Mouse (Mus musculus) midbrain, postnatal 0 days (tissue): Measurements from ENCODE around the gene Uqcrq. TPM values are rescaled to one million over a fixed set of nuclear protein-coding genes. Genes with fewer than 3 reads are reported as not detected.

ENCODE experiments used
- ATAC-seq: fragments of 200-750 bp; cut with Nextera tagmentation; 2 replicates; pipeline ENCODE4 v1.8.0; 2017; ENCODE audit warnings: moderate number of reproducible peaks, mild to moderate bottlenecking, moderate TSS enrichment, moderate library complexity; ENCODE audit not compliant: low FRiP score
- DNase-seq: peaks from one replicate; pipeline ENCODE4 v3.0.0-alpha.2; 2015; ENCODE audit warnings: low spot score
- H3K27ac ChIP-seq: fragments of 300-500 bp; sonication (generic); 2 replicates; pipeline ENCODE4 v1.5.1; 2014; ENCODE audit warnings: low read depth, mild to moderate bottlenecking, low read length, mixed read lengths
- H3K27me3 ChIP-seq: fragments of 300-500 bp; sonication (generic); 2 replicates; pipeline ENCODE4 v1.6.1; 2014; ENCODE audit warnings: low read length, control low read depth, mixed read lengths; ENCODE audit not compliant: insufficient read depth
- H3K36me3 ChIP-seq: fragments of 300-500 bp; sonication (generic); 2 replicates; pipeline ENCODE4 v1.6.1; 2014; ENCODE audit warnings: low read length, control low read depth, mixed read lengths; ENCODE audit not compliant: insufficient read depth
- H3K4me1 ChIP-seq: fragments of 300-500 bp; sonication (generic); 2 replicates; pipeline ENCODE4 v1.6.1; 2014; ENCODE audit warnings: mild to moderate bottlenecking, control low read depth, antibody characterized with exemption, low read length, mixed read lengths; ENCODE audit not compliant: insufficient read depth
- H3K4me2 ChIP-seq: fragments of 300-500 bp; sonication (generic); 2 replicates; pipeline ENCODE4 v1.6.1; 2014; ENCODE audit warnings: low read depth, mild to moderate bottlenecking, low read length, mixed read lengths; ENCODE audit not compliant: poor library complexity, severe bottlenecking
- H3K4me3 ChIP-seq: fragments of 300-500 bp; sonication (generic); 2 replicates; pipeline ENCODE4 v1.5.1; 2014; ENCODE audit warnings: low read depth, mild to moderate bottlenecking, low read length, moderate library complexity
- H3K9ac ChIP-seq: fragments of 300-500 bp; sonication (generic); replicated peaks from 2 replicates; pipeline ENCODE4 v1.6.1; 2014; ENCODE audit warnings: mild to moderate bottlenecking, low read length, moderate library complexity, mixed read lengths; ENCODE audit not compliant: poor library complexity, severe bottlenecking
- H3K9me3 ChIP-seq: fragments of 300-500 bp; sonication (generic); 2 replicates; pipeline ENCODE4 v1.6.1; 2016; ENCODE audit warnings: low read length, control low read depth
- CTCF ChIP-seq: IDR thresholded peaks from 2 replicates; pipeline ENCODE4 v1.5.1; 2016; ENCODE audit warnings: antibody characterized with exemption, mild to moderate bottlenecking
- WGBS: fragments of 180-500 bp; shearing (Covaris S2); extraction: QIAGEN DNeasy Blood & Tissue Kit; methylation state at CpG from one replicate; pipeline ENCODE4 v1.1.7; 2014; 5-methylcytosine and 5-hydroxymethylcytosine counted together
- polyA plus RNA-seq: library from polyadenylated mRNA; unstranded; fragments of >200 nt; fragmentation: Nextera tagmentation; extraction: Ambion mirVana; gene quantifications from 2 replicates; pipeline ENCODE4 v1.2.1, GENCODE M21; 2015
- total RNA-seq: library from RNA; depleted of rRNA; stranded (reverse); fragments of >200 nt; gene quantifications from 2 replicates; pipeline ENCODE4 v1.2.3, GENCODE M21; 2014

The Uqcrq gene
- total and polyA plus RNA-seq, 2 experiments from 2014 or later = 23.8 to 860 TPM

DNA sequence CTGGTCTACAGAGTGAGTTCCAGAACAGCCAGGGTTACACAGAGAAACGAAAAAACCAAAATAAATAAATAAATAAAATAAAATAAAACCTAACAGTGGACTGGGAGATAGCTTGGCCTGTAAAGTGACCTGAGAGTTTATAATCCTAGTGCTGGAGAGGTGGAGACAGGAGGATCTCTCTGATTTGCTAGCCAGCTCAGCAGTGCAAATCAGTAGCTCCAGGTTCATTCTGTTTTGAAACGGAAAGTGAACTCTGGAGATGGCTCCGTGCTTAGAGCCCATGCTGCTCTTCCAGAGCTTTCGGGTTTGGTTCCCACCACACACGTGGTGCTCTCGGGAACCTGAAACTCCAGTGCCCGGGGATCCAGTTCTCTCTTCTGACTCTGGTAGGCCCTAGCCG, 17.4 kb upstream of the Uqcrq start:
- Histone ChIP-seq H3K27ac (no peak overlapping the region), H3K4me3 (no peak overlapping the region), H3K4me2 (no peak overlapping the region), H3K9me3 (no peaks in the 10 kb centered on the region), H3K9ac (no peak overlapping the region), H3K36me3 (no peaks in the 10 kb centered on the region), H3K4me1 (no peaks in the 10 kb centered on the region), H3K27me3 (no peaks in the 10 kb centered on the region)
- ATAC-seq = no peak
- WGBS = 84% methylated on average over 8 of the region's 8 CpGs
- no peak for TF ChIP-seq CTCF
- DNase-seq = no peak

DNA sequence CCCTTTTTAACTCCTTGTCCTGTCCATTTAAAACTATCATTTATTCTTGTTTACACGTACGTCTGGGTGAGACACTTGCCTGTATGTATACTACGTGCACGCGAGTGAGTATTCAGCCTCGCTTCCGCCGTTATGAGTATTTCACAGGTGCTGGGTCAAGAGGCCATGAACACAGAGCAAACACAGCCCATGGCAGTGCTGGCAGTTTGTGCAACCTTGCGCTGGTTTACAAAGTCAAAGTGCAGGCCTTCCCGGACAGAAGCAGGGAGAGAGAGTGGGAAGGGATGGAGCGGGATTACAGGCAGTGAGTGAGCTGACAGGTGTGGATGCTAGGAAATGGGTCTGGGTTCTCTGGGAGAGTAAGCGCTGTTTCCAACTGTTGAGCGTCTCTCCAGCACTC, 15.6 kb upstream of the Uqcrq start:
- no peak overlapping the region for H3K9ac ChIP-seq
- H3K36me3 ChIP-seq = no peaks in the 10 kb centered on the region
- H3K4me2 ChIP-seq = no peak overlapping the region
- no peak overlapping the region for H3K27ac ChIP-seq
- no peaks in the 10 kb centered on the region for H3K27me3 ChIP-seq
- no peak for TF ChIP-seq CTCF
- no peaks in the 10 kb centered on the region for H3K4me1 ChIP-seq
- DNase-seq = no peak
- H3K9me3 ChIP-seq = no peaks in the 10 kb centered on the region
- WGBS = 88% methylated on average over 13 of the region's 13 CpGs
- no peak for ATAC-seq
- no peak overlapping the region for H3K4me3 ChIP-seq

DNA sequence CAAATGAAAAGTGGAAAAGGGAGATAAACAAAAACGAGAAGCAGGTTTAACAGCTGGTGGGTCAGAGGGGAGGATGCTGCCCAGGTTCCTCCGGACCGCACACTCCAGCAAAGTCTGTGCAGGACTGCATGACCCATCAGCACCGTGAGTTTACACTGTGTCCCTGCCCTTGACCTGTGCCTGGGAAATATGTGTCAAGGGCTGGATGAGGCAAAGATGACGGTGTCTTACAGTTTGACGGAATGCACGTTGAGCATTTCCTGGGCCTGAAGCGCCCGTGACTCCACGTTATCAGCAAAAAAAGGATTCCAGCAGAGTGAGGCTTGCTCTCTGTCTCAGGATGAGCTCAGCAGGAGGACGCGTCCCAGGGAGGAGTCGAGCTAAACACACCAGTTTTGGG, 14.9 kb upstream of the Uqcrq start:
- H3K27ac ChIP-seq = no peak overlapping the region
- H3K27me3 ChIP-seq = no peaks in the 10 kb centered on the region
- H3K4me1 ChIP-seq = no peaks in the 10 kb centered on the region
- DNase-seq = no peak
- no peaks in the 10 kb centered on the region for H3K36me3 ChIP-seq
- ATAC-seq = no peak
- H3K4me2 ChIP-seq = no peak overlapping the region
- H3K9ac ChIP-seq = no peak overlapping the region
- no peak for TF ChIP-seq CTCF
- no peaks in the 10 kb centered on the region for H3K9me3 ChIP-seq
- 53% methylated on average over 13 of the region's 13 CpGs for WGBS
- H3K4me3 ChIP-seq = no peak overlapping the region

DNA sequence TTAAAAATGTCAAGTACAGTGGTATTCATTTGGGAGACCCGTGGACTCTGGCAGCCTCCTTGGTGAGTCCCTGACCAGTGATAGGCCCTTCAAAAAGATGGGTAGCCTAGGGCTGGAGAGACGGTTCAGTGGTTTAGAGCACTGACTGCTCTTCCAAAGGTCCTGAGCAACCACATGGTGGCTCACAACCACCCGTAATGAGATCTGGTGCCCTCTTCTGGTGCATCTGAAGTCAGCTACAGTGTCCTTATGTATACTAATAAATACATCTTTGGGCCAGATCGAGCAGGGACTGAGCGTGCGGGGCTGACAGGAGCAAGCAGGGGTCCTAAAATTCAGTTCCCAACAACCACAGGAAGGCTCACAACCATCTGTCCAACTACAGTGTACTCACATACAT, 13.2 kb upstream of the Uqcrq start:
- 31% methylated on average over 6 of the region's 6 CpGs for WGBS
- no peak overlapping the region for H3K27ac ChIP-seq
- no peak overlapping the region for H3K4me3 ChIP-seq
- no peaks in the 10 kb centered on the region for H3K4me1 ChIP-seq
- no peak overlapping the region for H3K9ac ChIP-seq
- ATAC-seq (no peak), DNase-seq (no peak)
- peak; percentile 70 for TF ChIP-seq CTCF
- no peaks in the 10 kb centered on the region for H3K9me3 ChIP-seq
- H3K4me2 ChIP-seq = no peak overlapping the region
- no peaks in the 10 kb centered on the region for H3K27me3 ChIP-seq
- no peaks in the 10 kb centered on the region for H3K36me3 ChIP-seq

DNA sequence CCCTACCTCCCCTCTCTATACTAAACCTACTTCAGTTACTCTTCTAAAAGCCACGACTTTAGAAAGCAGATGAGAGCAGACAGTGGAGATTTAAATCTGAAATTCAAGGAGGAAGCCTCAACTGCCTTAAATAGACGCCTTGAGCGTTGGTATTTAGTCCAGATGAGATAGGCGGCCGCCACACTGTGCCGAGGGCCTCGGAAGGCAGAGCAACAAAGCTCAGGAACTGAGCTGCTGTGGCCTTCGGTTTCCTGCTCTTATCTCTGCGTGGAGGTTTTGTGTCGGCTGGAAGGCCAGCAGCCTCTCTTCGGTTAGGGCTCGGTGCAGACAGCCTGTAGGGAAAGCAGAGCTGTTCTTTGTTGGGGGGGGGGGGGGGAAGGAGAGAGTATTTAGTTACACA, 11.3 kb upstream of the Uqcrq start:
- Histone ChIP-seq H3K27ac (no peak overlapping the region), H3K27me3 (no peaks in the 10 kb centered on the region), H3K4me1 (no peaks in the 10 kb centered on the region), H3K36me3 (no peaks in the 10 kb centered on the region), H3K9ac (no peak overlapping the region), H3K9me3 (no peaks in the 10 kb centered on the region), H3K4me2 (no peak overlapping the region), H3K4me3 (no peak overlapping the region)
- DNase-seq (no peak), ATAC-seq (no peak)
- no peak for TF ChIP-seq CTCF
- WGBS = 42% methylated on average over 12 of the region's 12 CpGs

DNA sequence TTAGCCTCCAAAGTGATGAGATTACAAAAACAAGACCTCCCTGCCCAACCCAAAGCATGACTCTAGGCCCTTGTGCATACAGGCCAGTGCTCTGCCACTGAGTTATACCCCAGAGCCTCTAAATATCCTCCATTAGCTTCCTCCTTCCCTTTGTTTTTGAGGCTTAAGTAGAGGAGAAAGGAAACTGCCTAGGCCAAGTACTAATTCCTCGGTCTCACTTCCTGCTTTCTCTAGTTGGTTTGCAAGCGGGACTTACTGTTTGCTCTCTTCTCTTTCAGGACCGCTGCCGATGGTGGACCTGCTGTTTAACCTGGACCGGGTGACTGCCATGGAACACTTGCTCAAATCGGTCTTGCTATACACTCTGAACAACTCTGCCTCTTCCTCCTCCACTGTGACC, 5.7 kb upstream of the Uqcrq start:
- TF ChIP-seq CTCF = no peak
- Histone ChIP-seq H3K9ac (no peak overlapping the region), H3K4me3 (no peak overlapping the region), H3K4me1 (0 out of 2 replicates have a peak, but pooled peaks cover 4% of the 10 kb centered on the region), H3K9me3 (no peaks in the 10 kb centered on the region), H3K27me3 (no peaks in the 10 kb centered on the region), H3K36me3 (no peaks in the 10 kb centered on the region), H3K27ac (no peak overlapping the region), H3K4me2 (no peak overlapping the region)
- 86% methylated on average over 6 of the region's 6 CpGs for WGBS
- ATAC-seq = no peak
- DNase-seq = no peak
